Mouse (Mus musculus) midbrain, embryonic 11.5 days (tissue): ENCODE results near the gene Ttc8. TPM values are rescaled to one million over a fixed set of nuclear protein-coding genes. Genes with fewer than 3 reads are reported as not detected.

ENCODE experiments used
- ATAC-seq: fragments of 200-750 bp; cut with Nextera tagmentation; 2 replicates; pipeline ENCODE4 v1.8.0; 2017; ENCODE audit warnings: moderate TSS enrichment, moderate library complexity; ENCODE audit not compliant: low FRiP score
- DNase-seq: peaks from one replicate; pipeline ENCODE4 v3.0.0; 2015; ENCODE audit warnings: low spot score; ENCODE audit errors: missing footprints
- H3K27ac ChIP-seq: fragments of 300-500 bp; sonication (generic); 2 replicates; pipeline ENCODE4 v1.5.1; 2014; ENCODE audit warnings: low read depth, low read length
- H3K27me3 ChIP-seq: fragments of 300-500 bp; sonication (generic); 2 replicates; pipeline ENCODE4 v1.6.1; 2014; ENCODE audit warnings: mild to moderate bottlenecking, low read length, moderate library complexity, mixed read lengths; ENCODE audit not compliant: control insufficient read depth, insufficient read depth
- H3K36me3 ChIP-seq: fragments of 300-500 bp; sonication (generic); 2 replicates; pipeline ENCODE4 v1.6.1; 2014; ENCODE audit warnings: mild to moderate bottlenecking, low read length, moderate library complexity, mixed read lengths; ENCODE audit not compliant: control insufficient read depth, insufficient read depth
- H3K4me1 ChIP-seq: fragments of 300-500 bp; sonication (generic); 2 replicates; pipeline ENCODE4 v1.6.1; 2014; ENCODE audit warnings: low read length; ENCODE audit not compliant: control insufficient read depth, insufficient read depth
- H3K4me2 ChIP-seq: fragments of 300-500 bp; sonication (generic); 2 replicates; pipeline ENCODE4 v1.6.1; 2014; ENCODE audit warnings: mild to moderate bottlenecking, moderate library complexity
- H3K4me3 ChIP-seq: fragments of 300-500 bp; sonication (generic); 2 replicates; pipeline ENCODE4 v1.5.1; 2014; ENCODE audit warnings: low read depth, low read length
- H3K9ac ChIP-seq: fragments of 300-500 bp; sonication (generic); 2 replicates; pipeline ENCODE4 v1.6.1; 2014; ENCODE audit warnings: low read length
- H3K9me3 ChIP-seq: fragments of 300-500 bp; sonication (generic); 2 replicates; pipeline ENCODE4 v1.6.1; 2016; ENCODE audit warnings: low read length; ENCODE audit not compliant: control insufficient read depth
- WGBS: fragments of 180-500 bp; shearing (Covaris S2); extraction: QIAGEN DNeasy Blood & Tissue Kit; methylation state at CpG from one replicate; pipeline ENCODE4 v1.1.7; 2014; 5-methylcytosine and 5-hydroxymethylcytosine counted together
- polyA plus RNA-seq: library from polyadenylated mRNA; unstranded; fragments of >200 nt; fragmentation: Nextera tagmentation; extraction: Ambion mirVana; gene quantifications from 2 replicates; pipeline ENCODE4 v1.2.1, GENCODE M21; 2014

Gene Ttc8
- polyA plus RNA-seq, 1 experiment from 2014 or later, result 42.9 TPM

DNA sequence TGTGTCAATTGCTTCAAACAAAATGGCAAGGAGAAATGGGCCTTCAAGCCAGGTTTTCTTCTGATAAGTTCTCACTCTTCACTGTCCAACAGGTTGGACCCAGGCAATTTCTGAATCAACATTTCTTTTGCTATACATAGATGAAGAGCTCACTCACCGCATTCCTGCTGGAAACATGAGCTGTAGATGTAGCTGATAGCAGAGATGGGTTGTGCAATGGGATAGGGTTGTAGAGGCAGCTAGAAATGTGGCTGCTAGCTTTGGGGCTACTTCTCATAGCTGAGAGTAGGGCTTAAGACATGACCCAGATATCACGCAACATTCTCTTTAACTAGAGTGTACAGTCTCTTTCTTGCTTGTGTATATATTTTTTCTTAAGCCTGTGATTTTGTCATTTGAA is 84.4 kb downstream of the Ttc8 start:
- Histone ChIP-seq H3K27ac (no peak overlapping the region), H3K9me3 (no peaks in the 10 kb centered on the region), H3K4me3 (no peak overlapping the region), H3K4me2 (no peak overlapping the region), H3K9ac (no peak overlapping the region), H3K4me1 (peaks cover 10% of the 10 kb centered on the region), H3K27me3 (no peaks in the 10 kb centered on the region), H3K36me3 (no peaks in the 10 kb centered on the region)
- 95% methylated on average over 2 of the region's 2 CpGs for WGBS
- ATAC-seq (no peak), DNase-seq (no peak)

DNA sequence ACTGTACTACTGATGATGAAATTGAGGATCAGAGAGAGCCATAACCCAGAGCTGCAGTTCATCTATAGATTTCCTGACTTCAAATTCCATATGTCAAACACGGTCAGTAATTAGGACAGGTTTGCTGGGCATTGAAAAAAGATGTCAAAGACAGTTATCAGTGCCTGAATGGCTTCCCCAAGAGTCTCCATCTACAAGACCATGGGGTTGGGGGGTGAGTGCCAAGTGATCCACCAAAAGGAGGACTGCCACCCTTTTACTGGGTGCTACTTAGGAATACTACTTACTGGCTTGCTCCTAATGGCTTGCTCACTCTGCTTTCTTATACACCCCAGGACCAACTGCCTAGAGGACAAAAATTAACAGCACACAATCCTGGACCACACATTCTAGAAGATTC is 88.4 kb downstream of the Ttc8 start:
- Histone ChIP-seq H3K27ac (no peak overlapping the region), H3K4me3 (no peak overlapping the region), H3K36me3 (no peaks in the 10 kb centered on the region), H3K4me1 (peaks cover 27% of the 10 kb centered on the region), H3K4me2 (no peak overlapping the region), H3K27me3 (no peaks in the 10 kb centered on the region), H3K9ac (no peak overlapping the region), H3K9me3 (peaks cover under 1% of the 10 kb centered on the region; the same call in 1 of the 2 replicates)
- WGBS, result 68% methylated on average over 1 of the region's 1 CpGs
- DNase-seq, result no peak
- no peak for ATAC-seq

DNA sequence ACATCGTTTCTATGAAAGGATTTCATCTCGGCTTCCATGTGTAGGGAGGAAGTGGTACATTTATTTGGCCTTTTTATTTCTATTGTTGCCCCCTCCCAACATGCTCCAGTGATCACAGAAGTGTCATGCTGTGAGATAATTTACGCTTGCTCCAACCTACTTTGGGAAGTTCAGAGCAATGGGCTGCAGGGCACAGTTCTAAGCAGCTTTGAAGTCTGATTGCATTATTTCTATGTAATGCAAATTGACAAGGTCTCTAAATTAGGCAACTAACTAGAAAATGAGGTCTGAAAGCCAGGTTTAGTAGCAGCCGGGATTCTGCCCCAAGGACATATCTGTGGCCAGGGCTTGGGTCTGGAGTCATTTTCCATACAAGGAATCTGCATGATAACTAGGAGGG is 89.1 kb downstream of the Ttc8 start:
- H3K27me3 ChIP-seq, result no peaks in the 10 kb centered on the region
- H3K27ac ChIP-seq, result peak overlapping the region; percentile 94; the same call in 1 of the 2 replicates
- H3K4me3 ChIP-seq, result no peak overlapping the region
- H3K36me3 ChIP-seq, result no peaks in the 10 kb centered on the region
- peaks cover 27% of the 10 kb centered on the region for H3K4me1 ChIP-seq
- no peak overlapping the region for H3K4me2 ChIP-seq
- no peak for DNase-seq
- H3K9ac ChIP-seq, result no peak overlapping the region
- no peak for ATAC-seq
- 20% methylated on average over 4 of the region's 4 CpGs for WGBS
- peaks cover 3% of the 10 kb centered on the region for H3K9me3 ChIP-seq

DNA sequence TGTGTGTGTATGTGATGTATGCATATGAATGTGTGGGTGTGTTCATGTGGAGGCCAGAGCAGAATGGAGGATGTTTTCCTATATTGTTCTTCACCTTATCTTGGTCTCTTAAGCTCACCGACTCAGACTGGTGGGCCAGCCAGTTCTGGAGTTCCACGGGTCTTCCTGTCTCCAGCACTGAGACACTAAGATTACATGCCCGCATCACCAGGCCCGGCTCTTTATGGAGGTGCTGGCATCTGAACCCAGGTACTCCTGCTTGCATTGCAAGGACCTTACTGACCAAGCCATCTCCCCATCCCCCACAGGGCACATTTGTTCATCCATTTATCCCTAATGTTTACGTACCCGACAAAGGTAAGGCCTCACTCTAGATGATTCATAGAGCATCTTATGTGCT is 89.7 kb downstream of the Ttc8 start:
- no peak overlapping the region for H3K9ac ChIP-seq
- no peak overlapping the region for H3K4me2 ChIP-seq
- 54% methylated on average over 6 of the region's 6 CpGs for WGBS
- no peak overlapping the region for H3K4me3 ChIP-seq
- H3K9me3 ChIP-seq, result peaks cover 3% of the 10 kb centered on the region
- DNase-seq, result peak; percentile 89
- H3K36me3 ChIP-seq, result no peaks in the 10 kb centered on the region
- H3K27ac ChIP-seq, result peak overlapping the region; percentile 94
- H3K27me3 ChIP-seq, result no peaks in the 10 kb centered on the region
- peaks cover 27% of the 10 kb centered on the region for H3K4me1 ChIP-seq
- ATAC-seq, result no peak

DNA sequence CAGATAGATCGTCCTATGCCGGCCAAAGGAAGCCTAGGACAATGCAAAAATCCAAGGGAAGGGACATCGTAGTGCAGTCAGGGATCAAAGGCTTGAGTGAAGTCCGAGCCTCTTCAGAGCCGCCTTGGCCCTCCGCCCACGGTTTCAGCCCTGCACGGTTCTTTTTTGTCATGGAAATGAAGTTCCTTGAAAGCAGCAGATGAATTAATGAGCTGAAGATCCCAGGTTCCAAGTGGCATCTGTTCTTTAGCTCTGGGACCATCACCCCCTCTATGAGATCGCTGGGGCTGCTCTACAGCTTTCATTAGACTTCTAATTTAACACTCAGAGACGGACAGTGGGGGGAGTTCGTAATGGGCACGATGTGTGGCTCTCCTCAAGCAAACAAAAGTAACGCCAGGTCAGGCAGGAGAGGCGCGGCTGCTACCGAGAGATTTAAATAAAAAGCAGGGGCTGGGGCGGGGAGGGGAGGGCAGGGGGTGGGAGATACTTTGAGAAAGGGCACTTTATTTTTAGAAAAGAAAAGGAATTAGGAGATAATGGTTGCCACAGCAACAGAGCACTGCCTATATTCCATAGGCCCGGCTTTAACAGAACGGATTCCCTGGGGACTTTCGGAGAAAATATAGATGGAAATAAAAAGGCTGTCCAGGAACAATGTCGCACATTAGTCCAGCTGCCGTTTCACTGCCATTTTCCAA is 90.9 kb downstream of the Ttc8 start:
- Histone ChIP-seq H3K27ac (peak overlapping the region; percentile 94), H3K9ac (no peak overlapping the region), H3K4me2 (no peak overlapping the region; the same call in 1 of the 2 replicates), H3K27me3 (no peaks in the 10 kb centered on the region), H3K36me3 (no peaks in the 10 kb centered on the region), H3K4me3 (no peak overlapping the region), H3K4me1 (peaks cover 27% of the 10 kb centered on the region), H3K9me3 (peaks cover 3% of the 10 kb centered on the region)
- DNase-seq, result peak; percentile 98
- whole genome bisulfite sequencing, result 3% methylated on average over 22 of the region's 22 CpGs
- ATAC-seq, result peak; percentile 95

DNA sequence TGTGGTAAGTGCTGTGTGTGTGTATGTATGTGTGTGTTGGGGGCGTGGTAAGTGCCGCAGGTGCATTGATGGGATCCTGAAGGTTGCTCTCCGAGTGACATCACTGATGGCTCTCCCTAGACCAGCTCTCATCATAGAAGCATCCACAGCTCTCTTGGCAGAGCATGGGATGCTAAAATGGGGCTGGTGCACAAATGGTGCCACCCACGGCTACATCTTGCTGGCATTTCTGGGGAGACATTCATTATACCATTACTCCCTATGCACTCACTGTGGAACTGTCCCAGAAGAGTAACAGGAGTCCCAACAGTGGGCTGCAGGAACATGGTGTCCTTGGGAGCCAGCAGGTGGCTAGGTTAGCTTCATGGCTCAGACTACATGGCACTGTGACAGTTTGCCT is 95.5 kb downstream of the Ttc8 start:
- Histone ChIP-seq H3K27me3 (no peaks in the 10 kb centered on the region), H3K9me3 (peaks cover 3% of the 10 kb centered on the region), H3K4me1 (peaks cover 6% of the 10 kb centered on the region; the same call in 1 of the 2 replicates), H3K27ac (no peak overlapping the region), H3K4me3 (no peak overlapping the region), H3K4me2 (no peak overlapping the region), H3K9ac (no peak overlapping the region), H3K36me3 (no peaks in the 10 kb centered on the region)
- no peak for ATAC-seq
- 96% methylated on average over 4 of the region's 4 CpGs for WGBS
- DNase-seq, result no peak

DNA sequence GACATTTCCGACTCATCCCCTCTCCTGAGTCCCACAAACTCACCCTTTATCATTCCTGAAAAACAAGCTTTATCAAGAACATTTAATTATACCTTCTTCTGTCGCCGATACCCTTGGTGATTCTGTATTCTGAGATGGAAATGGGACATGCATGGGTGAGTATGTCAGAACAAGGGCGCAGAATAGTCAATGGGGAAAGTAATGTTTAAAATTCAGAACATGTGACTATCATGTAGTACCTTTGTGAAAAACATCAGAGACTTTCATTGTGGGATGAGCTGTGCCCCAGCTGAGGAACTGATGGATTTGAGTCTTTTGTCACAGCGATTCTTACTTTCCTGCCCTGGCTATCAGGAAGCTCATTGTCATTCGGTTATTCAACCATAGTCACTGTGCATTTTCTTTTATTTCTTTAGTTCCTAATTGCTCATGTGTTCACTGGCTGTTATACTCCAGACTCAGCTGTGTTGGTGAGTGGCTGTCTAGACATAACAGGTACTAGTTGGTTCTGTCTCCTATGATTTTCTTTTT is 104.1 kb downstream of the Ttc8 start:
- peak; percentile 68; the same call in 1 of the 2 replicates for ATAC-seq
- H3K9ac ChIP-seq, result no peak overlapping the region
- no peak overlapping the region for H3K27ac ChIP-seq
- no peak for DNase-seq
- no peak overlapping the region for H3K4me2 ChIP-seq
- H3K36me3 ChIP-seq, result no peaks in the 10 kb centered on the region
- WGBS, result 67% methylated on average over 6 of the region's 6 CpGs
- H3K4me1 ChIP-seq, result peaks cover 2% of the 10 kb centered on the region; the same call in 1 of the 2 replicates
- H3K27me3 ChIP-seq, result no peaks in the 10 kb centered on the region
- H3K4me3 ChIP-seq, result no peak overlapping the region
- no peaks in the 10 kb centered on the region for H3K9me3 ChIP-seq

DNA sequence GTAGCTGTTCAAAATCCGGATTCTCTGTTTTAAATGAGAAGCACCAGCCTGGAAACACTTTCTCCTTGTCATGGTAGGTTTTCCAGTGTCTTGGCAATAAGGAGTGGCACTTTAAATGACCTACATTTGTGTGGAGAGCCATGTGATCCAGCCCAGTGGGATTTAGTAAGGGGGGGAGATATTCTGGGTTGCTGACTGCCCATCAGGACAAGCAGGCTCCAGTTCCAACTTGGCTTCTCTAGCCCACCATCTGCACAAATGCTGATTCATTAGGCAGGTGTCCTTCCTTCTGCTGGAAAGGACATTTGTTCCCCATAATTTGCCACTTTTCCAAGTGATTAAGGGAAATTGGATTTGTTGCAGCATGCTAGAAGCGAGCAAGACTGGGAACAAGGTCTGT is 105.9 kb downstream of the Ttc8 start:
- 90% methylated on average over 2 of the region's 2 CpGs for WGBS
- Histone ChIP-seq H3K9me3 (no peaks in the 10 kb centered on the region), H3K4me3 (no peak overlapping the region), H3K27ac (no peak overlapping the region), H3K4me1 (peaks cover 2% of the 10 kb centered on the region; the same call in 1 of the 2 replicates), H3K36me3 (no peaks in the 10 kb centered on the region), H3K27me3 (no peaks in the 10 kb centered on the region), H3K4me2 (no peak overlapping the region), H3K9ac (no peak overlapping the region)
- ATAC-seq (no peak), DNase-seq (no peak)

DNA sequence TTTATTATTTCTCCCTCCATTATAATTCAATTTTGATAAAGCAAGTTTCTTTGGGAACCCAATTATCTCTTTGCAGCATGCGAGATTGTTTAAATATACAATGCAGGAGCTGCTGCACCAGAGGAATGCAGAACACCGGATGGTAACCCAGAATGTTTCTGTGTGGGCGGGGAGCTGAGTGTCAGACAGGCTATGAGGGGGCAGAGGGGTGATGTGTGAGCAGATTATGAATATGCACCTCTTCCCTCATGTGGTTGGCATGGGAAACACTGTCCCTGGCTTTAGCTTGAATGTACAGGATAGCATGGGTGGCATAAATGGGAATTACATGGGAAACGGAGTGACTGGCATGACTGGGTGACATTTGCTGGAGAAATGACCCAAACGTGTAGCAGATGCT is 108.3 kb downstream of the Ttc8 start:
- Histone ChIP-seq H3K27me3 (no peaks in the 10 kb centered on the region), H3K27ac (no peak overlapping the region), H3K4me1 (peaks cover 2% of the 10 kb centered on the region; the same call in 1 of the 2 replicates), H3K4me3 (no peak overlapping the region), H3K4me2 (no peak overlapping the region), H3K36me3 (no peaks in the 10 kb centered on the region), H3K9me3 (no peaks in the 10 kb centered on the region), H3K9ac (no peak overlapping the region)
- DNase-seq, result no peak
- 65% methylated on average over 5 of the region's 5 CpGs for WGBS
- no peak for ATAC-seq
